Mouse (Mus musculus): ENCODE data around the gene Sec22a.

The Sec22a gene

DNA sequence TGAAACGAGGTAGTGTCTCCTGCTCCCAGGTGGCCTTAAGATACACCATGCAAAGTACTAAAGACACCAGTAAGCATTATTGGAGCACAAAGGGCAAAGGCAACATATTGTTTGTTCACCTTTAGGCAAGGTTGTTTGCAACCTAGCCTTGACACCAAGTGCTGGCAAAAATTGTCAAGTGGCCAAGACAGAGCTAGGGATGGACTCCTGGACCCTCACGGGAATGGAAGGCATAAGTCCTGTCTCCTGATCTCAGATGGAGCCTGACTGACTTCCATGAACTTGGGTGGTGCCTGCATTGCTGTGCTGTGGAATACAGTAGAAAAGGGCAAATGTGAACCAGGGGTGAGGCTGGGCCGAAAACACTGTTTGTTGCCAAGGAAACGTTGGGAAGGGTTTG lies 54.1 kb downstream of the Sec22a start:
- DNase-seq: no peak

DNA sequence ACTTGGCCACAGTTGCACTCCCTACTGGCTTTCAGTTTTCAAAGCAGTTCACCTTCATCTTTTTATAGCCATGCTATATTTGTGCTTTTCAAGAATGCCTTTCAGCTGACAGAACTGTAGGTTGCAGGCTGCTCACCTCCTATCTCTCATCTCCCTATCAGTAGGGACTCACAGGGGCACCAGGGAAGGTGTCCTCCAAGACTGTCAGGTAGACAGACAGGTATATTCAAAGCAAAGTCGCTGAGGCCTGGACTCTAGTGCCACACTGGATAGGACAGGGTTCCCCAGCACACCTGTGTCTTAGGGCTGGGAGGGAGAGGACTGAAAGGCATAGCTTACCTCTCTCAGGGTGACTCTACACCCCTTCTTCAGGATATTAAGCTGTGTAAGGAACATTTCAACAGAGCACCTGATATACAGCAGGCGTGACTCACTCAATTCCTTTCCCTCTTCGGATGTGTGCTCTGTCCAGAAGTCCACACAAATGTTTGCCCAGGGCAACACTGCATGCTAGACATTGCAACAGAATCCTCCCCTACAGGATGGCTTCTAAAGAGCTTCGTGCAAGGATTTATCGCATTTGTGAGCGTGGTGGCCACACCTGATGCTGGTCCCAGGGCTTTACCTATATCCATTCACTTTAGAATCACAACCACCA lies 55.1 kb downstream of the Sec22a start:
- no peak for DNase-seq

DNA sequence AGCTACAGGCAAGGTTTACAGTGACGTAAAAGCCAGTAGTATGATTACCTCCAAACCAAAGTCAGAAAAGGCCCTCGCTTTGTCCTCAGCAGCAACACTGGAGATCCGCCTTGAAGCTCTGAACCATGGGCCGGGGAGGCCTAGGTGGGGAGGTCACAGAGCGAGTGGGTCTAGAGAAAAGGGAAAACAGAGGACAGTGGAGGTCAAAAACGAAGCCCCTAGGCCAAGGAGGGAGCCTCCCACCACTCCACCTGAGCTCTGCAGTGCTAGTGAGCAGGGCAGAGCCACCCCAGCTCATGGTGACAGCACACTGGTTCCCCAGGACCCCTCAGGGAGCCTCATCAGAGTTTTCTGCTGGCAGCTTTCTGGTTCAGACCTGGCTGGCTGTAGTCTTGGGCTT lies 55.7 kb downstream of the Sec22a start:
- DNase-seq: no peak

DNA sequence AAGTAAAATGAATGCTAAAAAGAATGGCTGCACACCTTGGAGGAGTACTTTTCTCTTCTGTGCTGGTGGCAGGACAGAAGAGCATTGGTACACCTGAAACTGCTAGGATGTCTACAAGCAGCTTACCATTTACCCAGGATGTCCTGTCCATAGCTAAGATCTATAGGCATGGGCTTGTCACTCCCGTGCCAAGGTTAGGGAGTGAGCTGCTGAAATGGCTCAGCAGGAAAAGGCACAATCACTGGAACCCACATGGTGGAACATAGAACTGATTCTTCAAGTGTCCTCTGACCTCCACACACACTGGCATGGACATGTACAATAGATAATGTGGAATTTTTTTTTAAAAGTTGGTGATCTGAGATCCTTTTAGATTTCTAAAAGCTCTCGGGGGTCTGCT lies 56.4 kb downstream of the Sec22a start:
- no peak for DNase-seq

DNA sequence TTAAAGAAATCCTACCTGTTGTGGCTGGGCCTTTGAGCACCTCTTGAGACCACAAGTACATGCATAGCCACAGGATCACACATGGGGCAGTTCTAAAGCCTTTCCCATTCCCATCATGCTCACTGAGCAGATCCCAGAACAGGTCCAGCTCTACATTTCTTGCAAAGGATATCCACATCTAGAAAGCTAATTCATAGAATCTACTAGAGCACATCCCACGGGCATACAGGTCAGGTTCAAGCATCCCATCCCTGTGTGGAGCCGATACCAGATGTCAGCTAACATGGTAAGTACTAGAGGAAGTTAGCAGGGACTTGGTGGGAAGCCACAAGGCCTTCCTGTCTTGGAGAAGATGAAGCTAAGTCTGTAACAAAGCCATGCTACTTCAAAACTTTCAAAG lies 57.1 kb downstream of the Sec22a start:
- DNase-seq: no peak

DNA sequence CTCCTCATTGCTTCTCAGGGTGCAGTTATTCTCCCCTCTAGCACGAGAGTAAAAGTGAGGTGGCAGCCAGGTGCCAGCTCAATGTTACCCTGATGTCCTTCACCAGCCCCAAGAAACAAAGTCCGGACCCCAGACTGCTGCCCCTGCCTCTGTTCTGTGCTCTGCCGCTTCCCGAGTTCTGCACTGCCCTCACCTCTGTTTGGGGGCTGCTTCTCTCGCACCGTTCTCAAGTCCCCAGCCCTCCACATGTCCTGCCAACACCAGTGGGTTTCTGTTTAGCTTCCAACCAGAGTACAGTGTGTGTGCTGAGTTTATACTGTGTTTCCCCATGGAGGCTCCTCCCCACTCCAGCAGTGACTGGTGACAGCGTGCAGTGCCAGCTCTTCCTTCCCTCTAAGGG lies 58.5 kb downstream of the Sec22a start:
- no peak for DNase-seq

DNA sequence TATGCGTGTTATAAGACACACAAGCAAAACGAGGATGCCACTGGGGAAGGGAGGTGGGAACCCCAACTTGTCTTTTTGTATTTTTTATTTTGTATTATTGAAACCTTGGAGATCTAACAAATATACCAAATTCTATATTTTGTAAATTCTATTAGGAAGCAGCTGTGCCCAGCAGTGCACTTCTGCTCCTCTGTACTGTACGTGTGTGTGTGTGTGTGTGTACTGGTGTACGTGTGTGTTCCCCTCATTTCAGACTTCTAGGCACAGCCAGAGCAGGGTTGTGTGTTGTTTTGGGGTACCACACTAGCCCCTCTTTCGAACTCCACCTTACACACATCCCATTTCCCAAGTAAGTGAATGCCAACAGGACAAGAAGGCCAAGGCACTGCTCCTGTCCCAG lies 59.3 kb downstream of the Sec22a start:
- no peak for DNase-seq

DNA sequence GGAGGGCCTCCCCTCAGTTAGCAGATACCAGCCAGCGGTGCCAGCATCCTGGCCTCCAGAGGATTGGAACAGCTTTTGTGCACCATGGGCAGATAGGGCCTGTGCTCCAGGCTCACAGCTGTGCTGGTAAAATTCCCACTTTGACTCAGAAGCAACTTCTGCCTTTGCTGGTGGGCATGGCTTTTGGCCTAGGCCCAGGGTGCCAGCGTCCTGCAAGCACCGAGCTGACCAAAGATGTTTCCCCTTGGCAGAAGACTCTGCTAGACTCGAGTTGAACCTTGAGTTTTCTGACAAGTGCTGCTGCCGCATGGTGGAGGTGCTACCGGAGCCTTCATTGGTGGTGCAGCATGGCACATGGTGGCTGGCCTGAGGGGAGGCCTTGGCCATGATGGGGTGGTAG lies 60.0 kb downstream of the Sec22a start:
- DNase-seq: no peak

DNA sequence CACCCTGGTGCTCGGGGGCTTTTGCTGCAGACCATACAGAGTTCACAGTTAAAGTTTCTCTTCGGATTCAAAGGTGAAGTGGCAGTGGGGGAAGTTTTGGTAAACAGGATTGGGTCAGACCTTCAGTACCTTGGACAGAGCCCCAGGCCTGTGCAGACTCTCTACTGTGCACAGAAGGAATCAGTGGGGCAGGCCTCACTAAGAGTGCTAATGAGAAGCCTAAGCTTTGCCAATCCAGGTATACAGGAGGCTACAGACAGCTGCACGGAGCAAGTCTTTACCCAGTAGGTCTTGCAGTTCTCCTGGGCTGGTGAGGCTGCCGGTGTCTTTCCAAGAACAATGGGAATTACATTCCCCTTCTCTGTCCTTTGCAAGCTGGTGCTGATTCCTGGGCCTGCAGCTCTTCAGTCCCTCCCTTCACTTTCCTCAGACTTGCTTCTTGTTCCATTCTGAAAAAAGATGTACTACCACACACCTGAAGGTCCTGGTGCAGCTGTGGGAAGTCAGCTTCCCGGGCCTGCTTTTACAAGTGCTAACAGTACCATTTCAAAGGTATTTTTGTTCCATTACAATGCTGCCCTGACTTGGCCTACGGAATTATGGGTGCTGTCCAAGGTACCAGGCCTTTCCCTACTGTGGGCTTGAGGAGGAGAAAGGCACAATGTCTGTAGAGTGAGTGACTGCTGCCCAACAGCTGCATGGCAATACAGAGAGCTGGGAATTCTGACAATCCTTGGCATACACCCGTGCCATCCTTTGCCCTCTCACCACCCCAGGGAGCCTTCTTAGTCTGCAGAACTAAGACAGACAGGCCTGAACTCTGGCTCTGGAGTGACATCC lies 61.1 kb downstream of the Sec22a start:
- DNase-seq: no peak

DNA sequence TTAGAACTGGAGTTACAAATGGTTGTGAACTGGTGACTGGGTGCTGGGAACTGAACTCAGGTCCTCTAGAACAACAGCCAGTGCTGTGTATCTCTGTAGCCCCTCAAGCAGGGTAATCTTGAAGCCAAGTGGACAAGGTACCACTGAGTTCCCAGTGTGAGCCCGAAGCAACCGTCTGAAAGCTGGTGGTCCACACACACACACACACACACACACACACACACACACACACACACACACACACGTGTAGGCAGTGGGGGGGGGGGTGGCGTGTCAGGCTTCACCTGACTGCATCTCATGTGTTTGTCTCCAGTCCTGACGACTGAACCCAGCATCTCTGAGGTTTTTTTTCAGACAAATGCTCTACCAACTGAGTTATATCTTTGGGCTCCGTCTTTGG lies 63.6 kb downstream of the Sec22a start:
- no peak for DNase-seq

DNA sequence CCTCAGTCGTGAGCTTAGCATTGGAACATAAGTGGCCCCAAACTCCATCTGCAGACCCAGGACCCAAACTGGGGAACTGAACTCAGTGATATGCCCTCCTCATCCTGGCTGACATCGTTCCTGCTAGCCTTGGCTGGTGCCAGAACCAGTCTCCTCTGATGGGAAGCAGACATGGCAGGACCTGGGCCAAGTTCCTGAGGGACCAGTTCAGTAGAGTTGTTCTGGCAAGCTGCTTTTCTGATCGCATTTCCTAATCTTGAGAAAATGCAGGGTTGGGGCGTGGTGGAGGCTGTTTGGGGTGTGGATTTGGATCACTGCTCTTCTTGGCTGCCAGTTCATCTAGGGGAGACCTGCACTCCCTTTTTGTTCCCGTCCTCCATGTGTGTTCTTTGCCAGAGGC lies 65.9 kb downstream of the Sec22a start:
- no peak for DNase-seq

DNA sequence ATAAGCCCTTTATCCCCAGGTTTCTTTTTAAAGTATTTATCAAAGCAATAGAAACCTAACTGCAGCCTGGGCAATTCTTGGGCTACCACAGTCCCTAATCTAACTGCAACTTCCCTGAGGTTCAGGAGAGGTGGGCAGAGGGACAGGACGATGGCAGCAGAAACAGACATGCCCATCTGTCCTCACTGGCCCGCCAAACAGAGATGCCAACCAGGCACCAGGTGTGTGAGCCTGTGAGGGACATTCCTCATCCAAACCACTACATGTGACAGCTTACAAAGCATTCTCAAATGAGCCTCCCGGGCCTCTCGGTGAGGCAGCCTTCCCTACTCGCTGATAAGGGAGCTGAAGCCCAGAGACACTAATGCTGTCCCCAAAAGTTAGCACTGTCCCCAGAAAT lies 76.5 kb downstream of the Sec22a start:
- no peak for DNase-seq

DNA sequence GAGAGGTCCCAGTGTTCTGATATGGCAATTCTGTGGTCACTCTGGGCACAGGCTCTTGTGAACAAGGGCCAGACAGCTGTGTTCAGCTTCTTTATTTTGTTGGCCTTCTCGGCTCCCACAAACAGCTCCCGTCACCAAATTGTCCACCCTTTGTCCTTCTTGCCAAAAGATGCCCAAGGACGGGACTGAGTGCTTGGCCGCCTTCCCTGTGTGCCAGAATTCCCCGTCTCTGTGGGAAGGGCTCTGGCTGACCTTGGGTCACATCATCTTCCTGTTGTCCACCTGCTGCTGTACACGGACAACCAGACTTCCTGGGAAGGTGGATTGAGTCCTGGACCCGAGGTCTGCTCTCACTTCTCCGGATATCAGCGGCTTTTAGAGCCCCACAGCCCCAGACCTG lies 77.9 kb downstream of the Sec22a start:
- DNase-seq: no peak

DNA sequence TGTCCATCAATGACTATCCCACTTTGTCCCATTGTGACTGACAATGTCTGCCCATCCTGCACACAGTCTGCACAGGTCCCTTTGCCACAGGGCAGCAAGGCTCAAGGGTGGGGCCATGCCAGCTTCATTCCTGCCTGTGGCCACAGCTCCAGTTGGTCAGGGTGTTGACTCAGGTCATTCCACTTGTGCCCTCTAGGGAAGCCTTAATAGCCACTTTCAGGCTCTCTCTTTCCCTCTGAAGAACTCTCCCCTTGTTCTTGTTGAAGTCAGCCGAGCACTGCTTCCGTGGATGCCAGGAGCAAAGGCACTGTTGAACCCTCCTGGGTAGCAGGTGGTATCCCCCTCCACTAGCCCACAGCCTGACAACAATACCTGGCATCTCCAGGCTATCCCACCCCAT lies 81.3 kb downstream of the Sec22a start:
- DNase-seq: no peak

DNA sequence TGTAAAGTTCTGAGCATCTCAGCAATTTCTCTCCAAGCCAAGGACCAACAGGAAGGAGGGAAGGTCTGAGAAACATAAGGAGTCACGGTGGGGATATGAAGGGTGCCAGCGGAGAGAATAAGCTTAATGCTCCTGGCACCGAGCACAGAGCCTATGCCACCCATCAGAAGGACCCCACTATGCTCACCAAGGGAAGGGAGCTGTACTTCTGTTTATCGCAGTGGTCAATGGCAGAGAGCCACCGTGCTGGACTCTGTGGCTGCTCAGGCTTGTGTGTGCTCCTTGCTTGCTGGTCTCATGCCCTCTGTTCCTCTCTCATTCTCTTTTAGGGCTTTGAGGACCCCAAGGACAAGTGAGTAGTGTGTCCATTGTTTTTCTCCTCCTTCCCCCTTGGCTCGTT lies 85.6 kb downstream of the Sec22a start:
- no peak for DNase-seq

DNA sequence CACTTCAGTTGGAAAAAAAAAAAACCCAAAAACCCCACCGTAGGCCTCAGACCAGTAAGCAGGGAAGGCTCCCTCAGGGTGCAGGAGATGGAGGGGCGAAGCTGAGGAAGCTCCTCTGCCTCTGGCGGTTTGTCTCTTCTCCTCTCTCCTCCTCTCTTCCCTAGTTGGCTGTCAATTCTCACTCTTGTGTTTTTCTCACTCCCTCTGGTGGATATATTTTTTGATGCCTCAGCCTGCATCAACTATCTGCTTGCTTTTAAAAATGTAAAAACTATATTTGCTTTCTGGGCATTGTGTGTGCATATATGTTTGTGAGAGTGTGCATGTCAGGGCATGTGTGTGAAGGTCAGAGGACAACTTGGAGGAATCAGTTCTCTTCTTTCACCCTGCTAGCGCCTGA lies 91.3 kb downstream of the Sec22a start:
- no peak for DNase-seq

DNA sequence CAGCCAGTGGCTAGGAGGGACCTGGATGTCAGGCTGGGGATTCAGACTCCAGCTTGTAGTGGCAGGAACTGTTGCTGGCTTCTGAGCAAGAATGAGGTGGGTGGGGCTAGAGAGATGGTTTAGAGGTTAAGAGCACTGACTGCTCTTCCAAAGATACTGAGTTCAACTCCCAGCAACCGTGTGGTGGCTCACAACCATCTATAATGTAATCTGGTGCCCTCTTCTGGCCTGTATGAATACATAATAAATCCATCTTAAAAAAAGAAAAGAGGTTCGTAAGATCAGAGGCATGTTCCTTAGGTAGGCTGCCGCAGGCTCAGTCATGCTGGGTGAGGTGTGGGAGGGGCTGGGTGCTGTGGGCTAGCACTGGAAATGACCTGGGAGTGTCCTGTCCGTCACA lies 92.1 kb downstream of the Sec22a start:
- DNase-seq: no peak

DNA sequence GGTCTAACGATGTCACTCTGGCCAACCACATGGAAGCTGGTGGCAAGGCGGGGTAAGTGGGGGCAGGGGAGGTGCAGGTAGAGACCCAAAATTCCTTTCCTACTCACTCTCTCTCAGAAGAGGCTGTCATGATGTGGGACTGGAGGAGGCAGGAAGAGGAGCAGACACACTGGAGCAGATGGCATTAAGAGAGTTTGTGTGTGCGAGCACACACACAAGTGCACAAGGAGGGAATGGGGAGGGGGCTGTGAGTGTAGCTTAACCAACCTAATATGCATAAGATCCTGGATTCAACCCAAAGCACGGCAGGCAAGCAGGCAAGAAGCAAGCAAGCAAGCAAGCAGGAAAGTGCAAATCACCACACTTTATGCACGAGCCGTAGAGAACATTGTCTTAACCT lies 92.8 kb downstream of the Sec22a start:
- DNase-seq: no peak

DNA sequence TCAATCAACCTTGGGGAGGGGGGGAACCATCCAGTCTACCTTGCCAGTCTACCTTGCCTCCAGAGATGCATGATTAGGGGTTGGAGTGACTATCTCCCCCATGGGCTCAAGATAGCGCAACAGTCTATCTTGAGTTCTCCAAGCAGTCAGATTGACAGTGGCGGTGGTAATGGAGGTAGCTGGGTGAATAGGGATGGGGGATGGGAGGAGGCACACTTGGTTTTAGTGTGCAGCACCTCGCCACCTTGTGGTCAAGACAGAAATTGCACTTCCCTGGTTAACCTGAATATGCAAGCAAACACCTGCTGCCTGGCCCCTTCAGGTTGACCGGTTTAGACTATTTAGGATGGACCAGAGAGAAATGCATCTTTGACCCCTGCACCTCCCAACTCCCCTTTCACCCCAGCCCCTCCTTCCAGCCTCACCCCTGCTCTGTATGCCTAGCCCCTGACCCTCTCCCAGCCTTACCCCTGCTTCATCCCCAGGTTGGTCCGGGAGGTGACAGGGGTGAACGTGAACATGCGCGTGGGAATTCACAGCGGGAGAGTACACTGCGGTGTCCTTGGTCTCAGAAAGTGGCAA lies 93.3 kb downstream of the Sec22a start:
- DNase-seq: peak; percentile 91
